Comparison of ENCODE assay signal across 22 mouse cellular contexts in the genomic region with DNA sequence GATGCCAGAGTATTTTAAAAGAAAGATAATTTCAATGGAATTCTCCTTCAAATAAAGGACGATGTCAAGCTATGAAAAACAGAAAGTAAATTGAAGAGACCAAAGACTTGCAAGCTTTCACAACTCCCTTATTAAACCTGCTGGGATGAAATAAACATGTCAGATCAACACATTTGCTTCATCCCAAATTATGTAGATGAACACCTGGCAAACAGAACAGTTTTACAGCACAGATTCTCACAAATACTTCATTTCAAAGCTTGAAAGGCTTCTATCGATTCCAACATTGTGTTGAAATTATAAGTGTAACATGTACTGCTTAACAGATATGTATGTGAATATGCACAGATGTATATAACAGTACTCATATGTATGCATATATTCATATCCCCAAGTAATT.
DNase-seq lines count a peak whose midpoint lies in the region; ATAC-seq and TF ChIP-seq lines count a peak whose summit lies in the region.
"Had no signal": no experiment of that assay in that cellular context is flagged by ENCODE, and none has a peak within 500 bp of the region (broad histone marks: within the 10 kb centered on the region; RNA-seq: fewer than 3 reads in every experiment).

No protein-coding gene starts in this region.

- H3K27me3 ChIP-seq in forebrain, embryonic 14.5 days (replicated peaks; ENCODE audit: control insufficient read depth, insufficient read depth, low read length) = no peaks in the 10 kb centered on the region
- H3K27me3 ChIP-seq in forebrain, embryonic 11.5 days (ENCODE audit: control insufficient read depth, insufficient read depth, low read length) = no peaks in the 10 kb centered on the region
- H3K27me3 ChIP-seq in forebrain, embryonic 16.5 days (replicated peaks; ENCODE audit: control insufficient read depth, insufficient read depth, low read length) = no peaks in the 10 kb centered on the region
- no peaks in the 10 kb centered on the region for H3K27me3 ChIP-seq in forebrain, embryonic 10.5 days (ENCODE audit: poor library complexity, severe bottlenecking)
- H3K27me3 ChIP-seq in midbrain, embryonic 14.5 days (ENCODE audit: control insufficient read depth, insufficient read depth, low read length) = no peaks in the 10 kb centered on the region
- H3K27me3 ChIP-seq: CH12.LX; embryonic facial prominence, embryonic 12.5 days had no signal

- H3K4me1 ChIP-seq in forebrain, embryonic 14.5 days (ENCODE audit: control insufficient read depth, insufficient read depth, low read length) = no peaks in the 10 kb centered on the region
- H3K4me1 ChIP-seq in forebrain, embryonic 11.5 days (replicated peaks; ENCODE audit: control insufficient read depth, insufficient read depth, low read length) = no peaks in the 10 kb centered on the region
- no peaks in the 10 kb centered on the region for H3K4me1 ChIP-seq in forebrain, embryonic 16.5 days (replicated peaks; ENCODE audit: control insufficient read depth, insufficient read depth, low read length)
- H3K4me1 ChIP-seq in forebrain, embryonic 10.5 days = no peaks in the 10 kb centered on the region
- no peaks in the 10 kb centered on the region for H3K4me1 ChIP-seq in midbrain, embryonic 14.5 days (ENCODE audit: control insufficient read depth, insufficient read depth, low read length)
- H3K4me1 ChIP-seq: embryonic facial prominence, embryonic 10.5 days; embryonic facial prominence, embryonic 12.5 days had no signal

- TF ChIP-seq POLR2A in brain, embryonic 14.5 days (IDR thresholded peaks at IDR 0.05; ENCODE audit: borderline replicate concordance, extremely low read depth, insufficient read depth, insufficient read length, poor library complexity, severe bottlenecking) = no peak

- H3K4me2 ChIP-seq in forebrain, embryonic 14.5 days (ENCODE audit: low read length) = no peak overlapping the region
- H3K4me2 ChIP-seq in forebrain, embryonic 11.5 days (ENCODE audit: low read depth, low read length, severe bottlenecking) = no peak overlapping the region
- H3K4me2 ChIP-seq in forebrain, embryonic 16.5 days (ENCODE audit: low read length) = no peak overlapping the region
- no peak overlapping the region for H3K4me2 ChIP-seq in midbrain, embryonic 14.5 days (ENCODE audit: low read length)
- H3K4me2 ChIP-seq: embryonic facial prominence, embryonic 12.5 days had no signal

- no peak overlapping the region for H3K4me3 ChIP-seq in forebrain, embryonic 14.5 days (ENCODE audit: low read depth, low read length)
- H3K4me3 ChIP-seq in forebrain, embryonic 11.5 days (ENCODE audit: low read depth, low read length) = no peak overlapping the region
- H3K4me3 ChIP-seq in forebrain, embryonic 16.5 days (replicated peaks; ENCODE audit: low read length) = no peak overlapping the region
- no peak overlapping the region for H3K4me3 ChIP-seq in forebrain, embryonic 10.5 days
- no peak overlapping the region for H3K4me3 ChIP-seq in midbrain, embryonic 14.5 days (replicated peaks; ENCODE audit: low read depth, low read length)
- H3K4me3 ChIP-seq: embryonic facial prominence, embryonic 10.5 days; embryonic facial prominence, embryonic 12.5 days had no signal

- H3K9me3 ChIP-seq in forebrain, embryonic 14.5 days (replicated peaks; ENCODE audit: control insufficient read depth, low read length) = no peaks in the 10 kb centered on the region
- no peaks in the 10 kb centered on the region for H3K9me3 ChIP-seq in forebrain, embryonic 11.5 days (ENCODE audit: control insufficient read depth, low read length)
- H3K9me3 ChIP-seq in forebrain, embryonic 16.5 days (ENCODE audit: control insufficient read depth, low read length) = no peaks in the 10 kb centered on the region
- H3K9me3 ChIP-seq in forebrain, embryonic 10.5 days = no peaks in the 10 kb centered on the region
- H3K9me3 ChIP-seq in midbrain, embryonic 14.5 days (ENCODE audit: control insufficient read depth, low read length) = no peaks in the 10 kb centered on the region
- H3K9me3 ChIP-seq: embryonic facial prominence, embryonic 10.5 days; embryonic facial prominence, embryonic 12.5 days; G1E had no signal

- no peak overlapping the region for H3K27ac ChIP-seq in forebrain, embryonic 14.5 days (ENCODE audit: low read depth, low read length)
- no peak overlapping the region for H3K27ac ChIP-seq in forebrain, embryonic 11.5 days (ENCODE audit: low read depth, low read length)
- H3K27ac ChIP-seq in forebrain, embryonic 16.5 days (ENCODE audit: low read length) = no peak overlapping the region
- no peak overlapping the region for H3K27ac ChIP-seq in forebrain, embryonic 10.5 days
- H3K27ac ChIP-seq in midbrain, embryonic 14.5 days (replicated peaks; ENCODE audit: low read depth, low read length) = no peak overlapping the region
- H3K27ac ChIP-seq: embryonic facial prominence, embryonic 10.5 days; embryonic facial prominence, embryonic 12.5 days had no signal

- H3K36me3 ChIP-seq in forebrain, embryonic 14.5 days (ENCODE audit: control insufficient read depth, insufficient read depth, low read length) = no peaks in the 10 kb centered on the region
- no peaks in the 10 kb centered on the region for H3K36me3 ChIP-seq in forebrain, embryonic 11.5 days (ENCODE audit: control insufficient read depth, insufficient read depth, low read length)
- no peaks in the 10 kb centered on the region for H3K36me3 ChIP-seq in forebrain, embryonic 16.5 days (ENCODE audit: control insufficient read depth, insufficient read depth)
- H3K36me3 ChIP-seq in forebrain, embryonic 10.5 days (replicated peaks) = no peaks in the 10 kb centered on the region
- no peaks in the 10 kb centered on the region for H3K36me3 ChIP-seq in midbrain, embryonic 14.5 days (ENCODE audit: control insufficient read depth, insufficient read depth, low read length)
- H3K36me3 ChIP-seq: embryonic facial prominence, embryonic 10.5 days; embryonic facial prominence, embryonic 12.5 days; G1E had no signal

- peak; percentile 51 for DNase-seq in forebrain, embryonic 14.5 days (ENCODE audit: low spot score)
- DNase-seq in forebrain, embryonic 11.5 days (ENCODE audit: low spot score) = no peak
- no peak for DNase-seq in forebrain, embryonic 10.5 days (ENCODE audit: extremely low spot score, low spot score)
- peak; percentile 72 for DNase-seq in brain, embryonic 14.5 days (ENCODE audit: low read depth)
- no peak for DNase-seq in midbrain, embryonic 14.5 days
- DNase-seq: adrenal gland, adult 8-10 months; adrenal gland, postnatal 14 days; adrenal gland, postnatal 36 days; B cell, adult 2 months; cerebellum, adult 11-12 months; cerebellum, adult 2 months; cerebellum, adult 9-10 months; cerebellum, postnatal 10 days; cerebellum, postnatal 25 days had no signal

- 71% methylated on average over 2 of the region's 2 CpGs for WGBS in forebrain, embryonic 14.5 days
- WGBS in forebrain, embryonic 11.5 days = 93% methylated on average over 2 of the region's 2 CpGs
- WGBS in forebrain, embryonic 16.5 days = 40% methylated on average over 2 of the region's 2 CpGs
- 94% methylated on average over 2 of the region's 2 CpGs for WGBS in forebrain, embryonic 10.5 days
- 93% methylated on average over 2 of the region's 2 CpGs for WGBS in midbrain, embryonic 14.5 days

- no peak overlapping the region for H3K9ac ChIP-seq in forebrain, embryonic 14.5 days (ENCODE audit: low read length)
- no peak overlapping the region for H3K9ac ChIP-seq in forebrain, embryonic 11.5 days (ENCODE audit: low read length)
- H3K9ac ChIP-seq in forebrain, embryonic 16.5 days (replicated peaks; ENCODE audit: low read depth, low read length) = no peak overlapping the region
- no peak overlapping the region for H3K9ac ChIP-seq in midbrain, embryonic 14.5 days (replicated peaks; ENCODE audit: low read length)
- H3K9ac ChIP-seq: embryonic facial prominence, embryonic 12.5 days had no signal

- no peak for TF ChIP-seq CTCF in brain, embryonic 14.5 days (IDR thresholded peaks at IDR 0.05; ENCODE audit: borderline replicate concordance, extremely low read depth, insufficient read depth, insufficient read length)

- ATAC-seq in forebrain, embryonic 14.5 days = no peak
- ATAC-seq in forebrain, embryonic 11.5 days (replicated peaks; ENCODE audit: low FRiP score) = no peak
- peak; percentile 36; the same call in 1 of the 2 replicates for ATAC-seq in forebrain, embryonic 16.5 days
- no peak for ATAC-seq in midbrain, embryonic 14.5 days (ENCODE audit: low FRiP score, low TSS enrichment)
- ATAC-seq: activated CD4-positive, CD25-positive, alpha-beta regulatory T cell, adult 4 months; CD4-positive, CD25-positive, alpha-beta regulatory T cell, adult 4 months; Patski had no signal

Comparison
In these comparisons a context has a peak if more than half of its experiments do, and no peak if none do; other contexts are left out.
1. DNase-seq: peak in forebrain, embryonic 14.5 days (single experiment) and brain, embryonic 14.5 days (single experiment); none in forebrain, embryonic 11.5 days (single experiment), forebrain, embryonic 10.5 days (single experiment) and midbrain, embryonic 14.5 days (single experiment).